Mouse (Mus musculus): ENCODE measurements around the gene Kif28.
A peak's percentile ranks its signal among the peaks of the same experiment; 100 is the strongest.
"Not testable (repeated sequence)": the region's sequence is repeated elsewhere in the genome, so short reads cannot be mapped to it uniquely, and the experiment has no call there.

Gene Kif28

GRCm38 (mm10) chr1:179745171-179745570 lies at the start of gene Kif28:
Gene Kif28 (minus strand): TSS chr1:179745271.
- DNase-seq: peak; percentile 39

GRCm38 (mm10) chr1:179787281-179787680 lies 42.2 kb upstream of the Kif28 start:
- peak; percentile 11 for DNase-seq

- peak; percentile 31 for DNase-seq
Measured at GRCm38 (mm10) chr1:179785502-179785901, 40.4 kb upstream of the Kif28 start.

DNA sequence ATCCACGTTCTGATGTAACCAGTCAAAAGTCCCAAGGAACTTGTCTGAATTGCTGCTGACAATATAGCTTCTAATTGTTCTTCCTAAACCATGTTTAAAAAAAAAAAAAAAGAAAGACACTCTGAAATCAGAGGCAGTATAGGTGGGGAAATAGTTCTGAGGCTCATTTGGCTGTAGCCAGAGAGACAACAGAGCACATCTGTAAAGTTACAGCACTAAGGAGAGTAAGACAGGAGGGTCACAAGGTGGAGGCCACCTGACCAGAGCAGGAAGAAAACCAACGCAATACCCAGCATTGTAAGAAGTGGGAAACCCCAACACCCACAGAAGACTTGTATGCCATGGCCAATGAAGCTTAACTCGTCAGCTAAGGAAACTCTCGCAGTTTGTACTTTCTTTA lies 39.0 kb upstream of the Kif28 start:
- DNase-seq: peak; percentile 9

GRCm38 (mm10) chr1:179776831-179777230 lies 31.8 kb upstream of the Kif28 start:
- DNase-seq: peak; percentile 78

DNA sequence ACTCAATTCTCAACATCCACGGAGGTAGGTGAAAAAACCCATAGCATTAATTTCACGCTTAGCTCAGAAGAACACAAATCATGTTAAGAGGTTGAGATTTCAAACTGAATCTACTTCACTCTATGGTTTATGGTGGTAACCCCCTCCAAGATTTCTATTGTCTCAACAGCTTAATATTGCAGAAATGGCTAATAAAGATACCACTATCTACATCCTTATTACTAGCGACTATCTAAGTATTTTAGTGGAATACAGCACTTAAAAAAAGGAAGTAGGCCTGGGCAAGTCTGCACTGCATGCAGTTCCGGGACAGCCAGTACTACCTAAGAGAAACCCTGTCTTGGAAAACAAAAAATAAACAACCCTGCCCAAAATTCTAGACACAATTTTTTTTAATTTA lies 15.5 kb upstream of the Kif28 start:
- DNase-seq: peak; percentile 25

GRCm38 (mm10) chr1:179760086-179760485 lies 15.0 kb upstream of the Kif28 start:
- DNase-seq: peak; percentile 70

- DNase-seq: peak; percentile 29
Measured at GRCm38 (mm10) chr1:179756477-179756876, 11.4 kb upstream of the Kif28 start.

DNA sequence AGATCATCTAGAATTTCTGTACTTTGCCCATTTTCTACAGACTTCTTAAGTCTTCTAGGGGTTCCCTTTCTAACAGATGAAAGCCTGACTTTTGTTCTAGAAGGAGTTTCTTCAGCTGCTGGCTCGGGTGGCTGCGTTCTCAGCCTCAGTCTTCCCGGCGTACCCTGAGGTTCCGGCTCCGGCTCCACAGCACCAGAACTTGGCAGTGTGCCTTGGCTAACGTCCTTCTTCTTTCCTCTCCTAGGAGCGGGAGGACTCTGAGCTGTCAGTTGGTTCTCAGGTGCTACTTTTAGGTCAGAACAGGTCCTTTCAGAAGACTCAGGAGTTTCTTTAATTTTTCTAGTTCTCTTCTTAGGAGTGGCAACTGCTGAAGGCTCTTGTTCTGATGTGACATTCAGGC lies 7.9 kb upstream of the Kif28 start:
- DNase-seq: peak; percentile 88

- DNase-seq: peak; percentile 72
Measured at GRCm38 (mm10) chr1:179752276-179752675, 7.2 kb upstream of the Kif28 start.

DNA sequence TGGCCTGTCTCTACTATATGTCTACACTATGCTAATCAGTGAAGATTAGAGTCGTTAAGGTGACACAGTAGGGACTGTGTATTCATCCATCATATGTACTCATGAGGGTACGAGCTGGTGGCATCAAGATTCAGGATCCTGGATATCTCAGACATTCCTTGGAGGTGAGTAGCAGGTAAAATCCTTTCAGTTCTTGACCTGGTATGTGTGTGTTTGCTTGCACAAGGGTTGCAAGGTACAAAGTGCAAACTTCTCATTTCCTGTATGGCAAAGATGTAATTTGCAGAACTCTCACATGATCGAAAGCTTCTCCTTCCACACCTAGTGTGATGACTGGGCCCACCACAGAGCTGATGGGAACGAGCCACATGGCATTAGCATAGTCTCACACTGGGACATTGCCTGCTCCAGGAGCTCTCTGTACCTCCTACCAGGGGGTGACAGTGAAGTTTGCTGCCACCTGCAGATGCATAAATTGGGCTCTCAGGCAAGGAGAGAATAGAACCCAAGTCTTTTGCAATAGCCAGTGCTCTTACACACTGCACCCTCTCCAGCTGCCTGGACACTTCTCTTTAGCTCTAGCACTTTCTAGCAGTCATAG lies 1.4 kb downstream of the Kif28 start:
- DNase-seq: peak; percentile 67

- peak; percentile 59 for DNase-seq
Measured at GRCm38 (mm10) chr1:179736483-179736882, 8.6 kb downstream of the Kif28 start.

- DNase-seq: peak; percentile 91
Measured at GRCm38 (mm10) chr1:179734500-179735474, 10.3 kb downstream of the Kif28 start.

GRCm38 (mm10) chr1:179731391-179731790 lies 13.7 kb downstream of the Kif28 start:
- peak; percentile 93 for DNase-seq

DNA sequence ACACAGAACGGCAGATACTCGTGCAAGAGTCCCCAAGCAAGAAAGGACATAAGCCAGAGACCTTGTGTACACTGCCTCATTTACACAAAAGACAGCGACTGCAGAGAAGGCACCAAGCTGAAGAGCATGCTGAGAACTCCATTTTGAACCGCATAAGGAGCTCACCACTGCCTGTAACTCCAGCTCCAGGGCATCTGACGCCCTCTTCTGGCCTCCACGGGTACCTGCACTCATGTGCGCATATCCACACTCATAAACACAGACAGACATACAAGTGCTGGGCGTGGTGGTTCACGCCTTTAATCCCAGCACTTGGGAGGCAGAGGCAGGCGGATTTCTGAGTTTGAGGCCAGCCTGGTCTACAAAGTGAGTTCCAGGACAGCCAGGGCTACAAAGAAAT lies 16.4 kb downstream of the Kif28 start:
- no peak for DNase-seq

DNA sequence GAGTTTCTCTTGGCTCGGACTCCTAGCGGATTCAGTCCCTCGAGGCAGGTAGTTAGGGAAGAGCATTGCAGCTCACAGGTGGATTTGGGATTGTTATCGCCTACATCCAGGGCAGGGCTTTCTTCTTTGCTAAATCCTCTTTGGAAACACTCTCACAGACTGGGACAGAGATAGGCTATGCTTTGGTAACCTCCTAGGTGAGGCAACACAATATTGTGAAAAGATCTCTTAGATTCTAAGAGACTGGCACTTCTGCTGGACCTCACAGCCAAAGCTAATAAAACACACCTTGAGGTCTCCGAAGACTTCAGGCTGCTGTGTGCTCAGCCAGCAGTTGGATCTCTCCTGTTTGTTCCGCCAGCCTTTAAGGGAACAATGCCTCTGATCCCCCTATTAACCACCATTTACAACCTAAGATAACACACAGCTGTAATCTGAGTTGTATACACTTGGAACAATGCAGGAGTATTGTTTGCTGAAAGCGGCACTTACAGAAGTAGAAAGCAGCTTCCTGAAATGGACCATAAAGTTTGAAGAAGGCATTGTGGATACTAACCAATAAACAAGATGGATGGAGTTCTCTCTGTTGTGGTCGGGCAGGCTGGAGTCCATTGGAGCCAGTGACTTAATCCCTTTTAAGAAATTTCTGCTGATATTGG lies 22.1 kb downstream of the Kif28 start:
- no peak for DNase-seq

- no peak for DNase-seq
Measured at GRCm38 (mm10) chr1:179715786-179716185, 29.3 kb downstream of the Kif28 start.

DNA sequence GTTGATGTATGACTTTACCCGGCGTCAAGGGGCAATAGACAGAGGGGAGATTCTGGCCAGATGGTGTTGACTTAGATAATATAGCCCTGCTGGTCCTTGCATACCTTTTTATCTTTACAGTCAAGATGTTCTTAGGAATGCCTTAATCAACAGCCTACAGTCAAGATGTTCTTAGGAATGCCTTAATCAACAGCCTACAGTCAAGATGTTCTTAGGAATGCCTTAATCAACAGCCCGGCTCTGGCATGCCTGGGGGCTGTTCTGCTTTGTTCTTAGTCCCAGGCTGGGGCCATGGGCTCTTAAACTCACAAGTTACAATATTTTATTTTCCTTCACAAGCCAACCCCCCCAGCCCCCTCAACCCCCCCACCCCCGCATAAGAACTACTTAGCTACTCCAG lies 29.8 kb downstream of the Kif28 start:
- DNase-seq: not testable (repeated sequence)

DNA sequence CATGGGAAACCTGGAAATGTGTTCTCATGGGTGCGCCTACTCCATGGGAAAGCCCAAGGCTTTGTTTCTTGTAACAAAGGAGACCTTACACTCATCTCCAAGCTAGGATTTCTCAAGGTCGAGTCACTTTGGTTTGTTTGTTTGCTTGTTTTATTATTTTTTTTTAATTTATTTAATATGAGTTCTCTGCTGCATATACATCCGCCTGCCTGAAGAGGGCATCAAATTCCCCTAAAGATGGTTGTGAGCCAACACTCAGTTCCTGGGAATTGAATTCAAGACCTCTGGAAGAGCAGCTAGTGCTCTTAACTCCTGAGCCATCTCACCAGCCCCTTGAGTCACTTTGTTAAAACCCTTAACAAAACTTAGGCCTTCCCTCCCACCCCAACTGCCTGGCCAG lies 31.7 kb downstream of the Kif28 start:
- no peak for DNase-seq

- DNase-seq: peak; percentile 87
Measured at GRCm38 (mm10) chr1:179712658-179713057, 32.4 kb downstream of the Kif28 start.

- no peak for DNase-seq
Measured at GRCm38 (mm10) chr1:179710739-179711138, 34.3 kb downstream of the Kif28 start.

- peak; percentile 97 for DNase-seq
Measured at GRCm38 (mm10) chr1:179709390-179709789, 35.7 kb downstream of the Kif28 start.

- DNase-seq: no peak
Measured at GRCm38 (mm10) chr1:179705154-179705553, 39.9 kb downstream of the Kif28 start.

DNA sequence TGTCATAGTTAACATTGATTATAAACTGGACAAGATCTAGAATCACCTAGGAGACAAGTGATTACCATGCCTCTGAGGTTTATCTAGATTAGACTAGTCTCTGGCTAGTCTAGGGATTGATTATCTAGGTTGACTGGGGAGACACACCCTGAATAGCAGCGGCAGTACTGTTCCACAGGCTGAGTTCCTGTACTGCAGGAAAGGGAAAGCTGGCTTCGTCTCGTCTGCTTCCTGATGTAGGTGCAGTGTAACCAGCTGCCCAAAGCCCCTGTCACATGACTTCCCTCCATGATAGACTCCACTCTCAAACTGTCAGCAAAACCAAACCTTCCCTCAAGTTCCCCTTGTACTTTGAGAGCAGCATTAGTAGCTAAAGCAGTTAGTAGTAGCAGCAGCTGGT lies 40.9 kb downstream of the Kif28 start:
- DNase-seq: peak; percentile 21
